Mouse (Mus musculus) stomach, embryonic 14.5 days (tissue): ENCODE results near the gene Trpv5. TPM values are rescaled to one million over a fixed set of nuclear protein-coding genes. Genes with fewer than 3 reads are reported as not detected.
A peak's percentile ranks its signal among the peaks of the same experiment; 100 is the strongest.

Experiments
- ATAC-seq: fragments of 200-750 bp; cut with Nextera tagmentation; 2 replicates; pipeline ENCODE4 v1.8.0; 2017; ENCODE audit warnings: low read depth, moderate TSS enrichment; ENCODE audit not compliant: insufficient number of reproducible peaks, insufficient read depth, low FRiP score
- H3K27ac ChIP-seq: fragments of 300-500 bp; sonication (generic); 2 replicates; pipeline ENCODE4 v1.5.1; 2014; ENCODE audit warnings: mild to moderate bottlenecking, low read length, moderate library complexity, mixed read lengths
- H3K27me3 ChIP-seq: fragments of 300-500 bp; sonication (generic); 2 replicates; pipeline ENCODE4 v1.6.1; 2014; ENCODE audit warnings: low read length, control low read depth, mixed read lengths; ENCODE audit not compliant: control insufficient read depth, insufficient read depth
- H3K36me3 ChIP-seq: fragments of 300-500 bp; sonication (generic); 2 replicates; pipeline ENCODE4 v1.6.1; 2014; ENCODE audit warnings: mild to moderate bottlenecking, control low read depth, low read length, moderate library complexity, mixed read lengths; ENCODE audit not compliant: control insufficient read depth, insufficient read depth
- H3K4me1 ChIP-seq: fragments of 300-500 bp; sonication (generic); 2 replicates; pipeline ENCODE4 v1.6.1; 2014; ENCODE audit warnings: low read length, control low read depth, mixed read lengths; ENCODE audit not compliant: control insufficient read depth, insufficient read depth
- H3K4me2 ChIP-seq: fragments of 300-500 bp; sonication (generic); replicated peaks from 2 replicates; pipeline ENCODE4 v1.6.1; 2014; ENCODE audit warnings: low read depth, low read length, control low read depth
- H3K4me3 ChIP-seq: fragments of 300-500 bp; sonication (generic); 2 replicates; pipeline ENCODE4 v1.5.1; 2014; ENCODE audit warnings: low read depth, low read length, control low read depth
- H3K9ac ChIP-seq: fragments of 300-500 bp; sonication (generic); replicated peaks from 2 replicates; pipeline ENCODE4 v1.6.1; 2014; ENCODE audit warnings: low read depth, mild to moderate bottlenecking, control low read depth, low read length, moderate library complexity, mixed read lengths
- H3K9me3 ChIP-seq: fragments of 300-500 bp; sonication (generic); 2 replicates; pipeline ENCODE4 v1.6.1; 2016; ENCODE audit warnings: low read depth, low read length, control low read depth; ENCODE audit not compliant: control insufficient read depth
- WGBS: fragments of 180-500 bp; shearing (Covaris S2); extraction: QIAGEN DNeasy Blood & Tissue Kit; methylation state at CpG from one replicate; pipeline ENCODE4 v1.1.7; 2014; 5-methylcytosine and 5-hydroxymethylcytosine counted together
- polyA plus RNA-seq: library from polyadenylated mRNA; unstranded; fragments of >200 nt; fragmentation: Nextera tagmentation; extraction: Ambion mirVana; gene quantifications from 2 replicates; pipeline ENCODE4 v1.2.1, GENCODE M21; 2014

The Trpv5 gene
- polyA plus RNA-seq, 1 experiment from 2014 or later, result not detected

GRCm38 (mm10) chr6:41653173-41653572 is 27.4 kb downstream of the Trpv5 start:
- Histone ChIP-seq H3K4me1 (no peaks in the 10 kb centered on the region), H3K27ac (no peak overlapping the region), H3K4me3 (no peak overlapping the region), H3K4me2 (no peak overlapping the region), H3K27me3 (no peaks in the 10 kb centered on the region), H3K36me3 (no peaks in the 10 kb centered on the region), H3K9me3 (no peaks in the 10 kb centered on the region), H3K9ac (no peak overlapping the region)
- no peak for ATAC-seq
- WGBS, result 94% methylated on average over 5 of the region's 5 CpGs

GRCm38 (mm10) chr6:41646672-41647071 is 33.9 kb downstream of the Trpv5 start:
- no peak for ATAC-seq
- H3K4me1 ChIP-seq, result no peaks in the 10 kb centered on the region
- H3K9me3 ChIP-seq, result no peaks in the 10 kb centered on the region
- H3K27ac ChIP-seq, result no peak overlapping the region
- H3K4me3 ChIP-seq, result no peak overlapping the region
- H3K4me2 ChIP-seq, result no peak overlapping the region
- H3K9ac ChIP-seq, result no peak overlapping the region
- H3K36me3 ChIP-seq, result no peaks in the 10 kb centered on the region
- no peaks in the 10 kb centered on the region for H3K27me3 ChIP-seq

- Histone ChIP-seq H3K4me3 (no peak overlapping the region), H3K9me3 (no peaks in the 10 kb centered on the region), H3K36me3 (no peaks in the 10 kb centered on the region), H3K9ac (no peak overlapping the region), H3K4me2 (no peak overlapping the region), H3K4me1 (no peaks in the 10 kb centered on the region), H3K27ac (no peak overlapping the region), H3K27me3 (no peaks in the 10 kb centered on the region)
- WGBS, result 86% methylated on average over 3 of the region's 3 CpGs
- no peak for ATAC-seq
These were observed 34.3 kb downstream of the Trpv5 start for GRCm38 (mm10) chr6:41646220-41646619.

- no peak overlapping the region for H3K9ac ChIP-seq
- ATAC-seq, result no peak
- H3K4me2 ChIP-seq, result no peak overlapping the region
- no peaks in the 10 kb centered on the region for H3K36me3 ChIP-seq
- no peaks in the 10 kb centered on the region for H3K9me3 ChIP-seq
- no peaks in the 10 kb centered on the region for H3K27me3 ChIP-seq
- no peak overlapping the region; the same call in 1 of the 2 replicates for H3K27ac ChIP-seq
- no peaks in the 10 kb centered on the region for H3K4me1 ChIP-seq
- no peak overlapping the region for H3K4me3 ChIP-seq
- WGBS, result 92% methylated on average over 3 of the region's 3 CpGs
These were observed 37.3 kb downstream of the Trpv5 start for GRCm38 (mm10) chr6:41643227-41643626.

GRCm38 (mm10) chr6:41642765-41643164 is 37.8 kb downstream of the Trpv5 start:
- WGBS, result 69% methylated on average over 4 of the region's 4 CpGs
- no peaks in the 10 kb centered on the region for H3K9me3 ChIP-seq
- H3K27me3 ChIP-seq, result no peaks in the 10 kb centered on the region
- no peak overlapping the region for H3K27ac ChIP-seq
- H3K4me2 ChIP-seq, result no peak overlapping the region
- ATAC-seq, result peak; percentile 40; the same call in 1 of the 2 replicates
- no peak overlapping the region for H3K9ac ChIP-seq
- no peak overlapping the region for H3K4me3 ChIP-seq
- no peaks in the 10 kb centered on the region for H3K36me3 ChIP-seq
- H3K4me1 ChIP-seq, result no peaks in the 10 kb centered on the region

- no peak overlapping the region for H3K9ac ChIP-seq
- H3K36me3 ChIP-seq, result no peaks in the 10 kb centered on the region
- no peak overlapping the region for H3K4me3 ChIP-seq
- ATAC-seq, result no peak
- no peak overlapping the region for H3K4me2 ChIP-seq
- H3K27me3 ChIP-seq, result no peaks in the 10 kb centered on the region
- H3K27ac ChIP-seq, result no peak overlapping the region; the same call in 1 of the 2 replicates
- H3K4me1 ChIP-seq, result no peaks in the 10 kb centered on the region
- H3K9me3 ChIP-seq, result no peaks in the 10 kb centered on the region
- WGBS, result 65% methylated on average over 6 of the region's 6 CpGs
These were observed 39.2 kb downstream of the Trpv5 start for GRCm38 (mm10) chr6:41641173-41641866.

GRCm38 (mm10) chr6:41640449-41640848 is 40.1 kb downstream of the Trpv5 start:
- H3K4me2 ChIP-seq, result no peak overlapping the region
- no peak overlapping the region for H3K4me3 ChIP-seq
- no peak overlapping the region for H3K27ac ChIP-seq
- no peaks in the 10 kb centered on the region for H3K9me3 ChIP-seq
- no peak for ATAC-seq
- H3K36me3 ChIP-seq, result no peaks in the 10 kb centered on the region
- 49% methylated on average over 3 of the region's 3 CpGs for WGBS
- no peaks in the 10 kb centered on the region for H3K4me1 ChIP-seq
- H3K27me3 ChIP-seq, result no peaks in the 10 kb centered on the region
- H3K9ac ChIP-seq, result no peak overlapping the region

GRCm38 (mm10) chr6:41637927-41638506 is 42.6 kb downstream of the Trpv5 start:
- ATAC-seq, result no peak
- no peaks in the 10 kb centered on the region for H3K9me3 ChIP-seq
- H3K36me3 ChIP-seq, result no peaks in the 10 kb centered on the region
- 78% methylated on average over 6 of the region's 6 CpGs for WGBS
- H3K4me1 ChIP-seq, result no peaks in the 10 kb centered on the region
- no peak overlapping the region for H3K4me2 ChIP-seq
- H3K27me3 ChIP-seq, result no peaks in the 10 kb centered on the region
- H3K27ac ChIP-seq, result no peak overlapping the region
- no peak overlapping the region for H3K4me3 ChIP-seq
- H3K9ac ChIP-seq, result no peak overlapping the region

- 33% methylated on average over 1 of the region's 1 CpGs for WGBS
- H3K27me3 ChIP-seq, result no peaks in the 10 kb centered on the region
- ATAC-seq, result no peak
- no peak overlapping the region for H3K4me2 ChIP-seq
- no peak overlapping the region for H3K4me3 ChIP-seq
- no peaks in the 10 kb centered on the region for H3K36me3 ChIP-seq
- H3K9ac ChIP-seq, result no peak overlapping the region
- H3K9me3 ChIP-seq, result no peaks in the 10 kb centered on the region
- no peak overlapping the region for H3K27ac ChIP-seq
- H3K4me1 ChIP-seq, result no peaks in the 10 kb centered on the region
These were observed 43.2 kb downstream of the Trpv5 start for GRCm38 (mm10) chr6:41637393-41637792.
